10 mouse cellular contexts compared by ENCODE assay signal in genomic region chr10:82661820-82662219, GRCm38 (mm10). TPM values are rescaled to one million over a fixed set of nuclear protein-coding genes. Genes with fewer than 3 reads are reported as not detected.
A peak's percentile ranks its signal among the peaks of the same experiment; 100 is the strongest.
DNase-seq lines count a peak whose midpoint lies in the region; ATAC-seq lines count a peak whose summit lies in the region.
"Had no signal": no experiment of that assay in that cellular context is flagged by ENCODE, and none has a peak within 500 bp of the region (broad histone marks: within the 10 kb centered on the region; RNA-seq: fewer than 3 reads in every experiment).

No protein-coding gene starts in this region.

- ATAC-seq in cerebellum, adult (ENCODE audit: insufficient number of reproducible peaks, low FRiP score, low TSS enrichment) = peak; percentile 41; the same call in 1 of the 2 replicates
- ATAC-seq in megakaryocyte progenitor cell, adult 5-6 weeks (replicated peaks; ENCODE audit: poor library complexity) = 0 out of 2 replicates have a peak, but pooled peaks have one; percentile 6
- ATAC-seq in activated CD4-positive, CD25-positive, alpha-beta regulatory T cell, adult 4 months = no peak

- no peak for DNase-seq in cerebellum, postnatal 4 days (ENCODE audit: low spot score in 2 of 2)
- peak; percentile 13 to 26 for DNase-seq in thymus, adult 18-20 months
- no peak for DNase-seq in thymus, postnatal 4 days
- DNase-seq in gastrocnemius, postnatal 10 days = no peak
- DNase-seq in gastrocnemius, postnatal 25 days = no peak
- DNase-seq: adrenal gland, adult 8-10 months had no signal

RNA-seq across cellular contexts. Expression of gene Glt8d2, which starts 28.6 kb away (rescaled TPM):
- total RNA-seq in megakaryocyte progenitor cell, adult 5-6 weeks (2015) = 0.15 and 0.56 TPM in 2 replicates
- total RNA-seq in megakaryocyte progenitor cell, adult 5-6 weeks (2017) = 0.87 and 1.2 TPM in 2 replicates
- 1 to 10 TPM; 1.7 to 2.2 TPM for polyA plus RNA-seq in activated CD4-positive, CD25-positive, alpha-beta regulatory T cell, adult 4 months (2017; shearing (Covaris generic))
- total RNA-seq in gastrocnemius, postnatal 10 days (2021) = 1 to 10 TPM; 6.4 to 9.1 TPM
- 1 to 10 TPM; 2.2 to 3.2 TPM for total RNA-seq in gastrocnemius, postnatal 25 days (2021)
- total RNA-seq: megakaryocyte-erythroid progenitor cell, adult 5-6 weeks had no signal

RNA-seq across cellular contexts. Expression of gene Tdg, which starts 32.2 kb away (rescaled TPM):
- total RNA-seq in megakaryocyte progenitor cell, adult 5-6 weeks (2015) = 44.7 and 49.4 TPM in 2 replicates
- 84.1 and 125 TPM in 2 replicates for total RNA-seq in megakaryocyte progenitor cell, adult 5-6 weeks (2017)
- 10 to 100 TPM; 23.3 to 24.5 TPM for polyA plus RNA-seq in activated CD4-positive, CD25-positive, alpha-beta regulatory T cell, adult 4 months (2017; shearing (Covaris generic))
- 10 to 100 TPM; 19.4 to 26.8 TPM for total RNA-seq in gastrocnemius, postnatal 10 days (2021)
- 10 to 100 TPM; 16.5 to 16.7 TPM for total RNA-seq in gastrocnemius, postnatal 25 days (2021)

RNA-seq across cellular contexts. Expression of gene Hcfc2, which starts 34.1 kb away (rescaled TPM):
- total RNA-seq in megakaryocyte progenitor cell, adult 5-6 weeks (2015) = 18.2 and 19.6 TPM in 2 replicates
- 29.9 and 31.5 TPM in 2 replicates for total RNA-seq in megakaryocyte progenitor cell, adult 5-6 weeks (2017)
- polyA plus RNA-seq in activated CD4-positive, CD25-positive, alpha-beta regulatory T cell, adult 4 months (2017; shearing (Covaris generic)) = 10 to 100 TPM; 23.2 to 23.6 TPM
- 10 to 100 TPM; 23.4 to 29.2 TPM for total RNA-seq in gastrocnemius, postnatal 10 days (2021)
- total RNA-seq in gastrocnemius, postnatal 25 days (2021) = 10 to 100 TPM; 20.9 to 24.5 TPM

RNA-seq across cellular contexts. Expression of gene 1190007I07Rik, which starts 38.8 kb away (rescaled TPM):
- 49.7 and 50.9 TPM in 2 replicates for total RNA-seq in megakaryocyte progenitor cell, adult 5-6 weeks (2015)
- total RNA-seq in megakaryocyte progenitor cell, adult 5-6 weeks (2017) = 70.9 and 103 TPM in 2 replicates
- 10 to 100 TPM; 26.8 to 32.9 TPM for polyA plus RNA-seq in activated CD4-positive, CD25-positive, alpha-beta regulatory T cell, adult 4 months (2017; shearing (Covaris generic))
- 10 to 100 TPM; 27.0 to 28.9 TPM for total RNA-seq in gastrocnemius, postnatal 10 days (2021)
- 10 to 100 TPM; 28.8 to 30.7 TPM for total RNA-seq in gastrocnemius, postnatal 25 days (2021)

Comparison
In these comparisons a context has a peak if more than half of its experiments do, and no peak if none do; other contexts are left out.
1. DNase-seq: peak in thymus, adult 18-20 months (2 of 2); none in cerebellum, postnatal 4 days (0 of 2), thymus, postnatal 4 days (single experiment), gastrocnemius, postnatal 10 days (single experiment) and gastrocnemius, postnatal 25 days (single experiment).